Mouse (Mus musculus): Measurements from ENCODE around the gene Rptor. TPM values are rescaled to one million over a fixed set of nuclear protein-coding genes. Genes with fewer than 3 reads are reported as not detected.

Rptor gene
- polyA plus RNA-seq, 1 experiment from 2014 or later: 12.6 TPM

- Histone ChIP-seq H3K36me3 (ENCODE audit: control insufficient read depth, insufficient read depth, low read length) (peaks cover 21% of the 10 kb centered on the region), H3K27me3 (ENCODE audit: control insufficient read depth, insufficient read depth, low read length) (no peaks in the 10 kb centered on the region), H3K9me3 (ENCODE audit: control insufficient read depth, low read length) (no peaks in the 10 kb centered on the region), H3K27ac (ENCODE audit: low read depth, low read length) (peak within 1 kb of the TSS; percentile 56), H3K4me2 (ENCODE audit: low read depth) (peak within 1 kb of the TSS; percentile 98), H3K4me3 (ENCODE audit: low read depth, low read length) (peak within 1 kb of the TSS; percentile 90), H3K4me1 (ENCODE audit: control insufficient read depth, insufficient read depth, low read length) (peaks cover 16% of the 10 kb centered on the region), H3K9ac (ENCODE audit: low read length) (peak within 1 kb of the TSS; percentile 93)
- peak; percentile 77 for ATAC-seq (ENCODE audit: insufficient read depth, low FRiP score, low TSS enrichment)
- WGBS: under 1% methylated on average over 48 of the region's 48 CpGs
- peak; percentile 88 for DNase-seq (ENCODE audit: low spot score)
Observed at GRCm38 (mm10) chr11:119913291-119913934, 310.7 kb downstream of the Rptor start, which contains the start of gene Chmp6. Gene Chmp6 (plus strand): TSS chr11:119913441.

DNA sequence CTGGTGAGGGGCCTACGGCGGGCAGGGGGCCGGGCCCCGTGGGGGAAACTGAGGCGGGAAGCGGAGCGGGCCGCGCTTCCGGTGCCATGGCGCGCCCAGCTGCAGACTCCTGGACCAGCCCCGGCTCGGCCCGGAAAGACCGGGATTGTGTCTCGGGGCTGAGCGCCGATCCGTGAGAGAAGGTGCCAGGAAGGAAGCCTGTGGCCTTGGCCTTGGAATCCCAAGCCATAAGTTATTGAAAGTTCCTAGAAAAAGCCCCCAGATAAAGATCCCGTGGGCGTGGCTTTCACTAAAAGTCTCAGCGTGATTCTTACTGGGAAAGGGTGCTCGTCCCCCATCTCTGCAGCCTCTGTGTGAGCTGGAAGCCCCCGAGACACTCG, 311.2 kb downstream of the Rptor start:
- ATAC-seq (ENCODE audit: insufficient read depth, low FRiP score, low TSS enrichment) (no peak; the same call in 1 of the 2 replicates), DNase-seq (ENCODE audit: low spot score) (no peak)
- 0% methylated on average over 26 of the region's 26 CpGs for WGBS
- Histone ChIP-seq H3K4me3 (ENCODE audit: low read depth, low read length) (peak overlapping the region; percentile 90), H3K27me3 (ENCODE audit: control insufficient read depth, insufficient read depth, low read length) (no peaks in the 10 kb centered on the region), H3K9me3 (ENCODE audit: control insufficient read depth, low read length) (no peaks in the 10 kb centered on the region), H3K27ac (ENCODE audit: low read depth, low read length) (peak overlapping the region; percentile 56), H3K9ac (ENCODE audit: low read length) (peak overlapping the region; percentile 93), H3K36me3 (ENCODE audit: control insufficient read depth, insufficient read depth, low read length) (peaks cover 24% of the 10 kb centered on the region), H3K4me1 (ENCODE audit: control insufficient read depth, insufficient read depth, low read length) (peaks cover 16% of the 10 kb centered on the region), H3K4me2 (ENCODE audit: low read depth) (peak overlapping the region; percentile 98)

DNA sequence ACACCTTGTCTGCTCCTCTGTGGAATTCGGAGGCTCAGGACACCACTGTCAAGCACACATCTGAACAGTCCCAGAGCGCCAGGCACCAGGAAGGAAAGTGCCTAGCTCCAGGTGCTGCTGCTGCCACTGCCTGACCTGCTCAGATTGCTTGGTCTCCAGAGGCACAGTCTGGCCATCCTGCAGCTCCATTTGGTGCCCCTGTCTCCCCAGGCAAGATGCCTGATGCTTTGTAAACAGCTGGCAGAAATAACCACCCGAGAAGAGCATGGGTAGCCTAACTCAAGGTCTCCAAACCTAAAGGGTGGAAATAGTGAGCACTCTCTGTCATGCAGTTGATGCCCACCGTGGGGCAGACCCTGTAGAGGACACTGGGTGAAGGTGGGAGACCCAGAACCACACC, 311.7 kb downstream of the Rptor start:
- 30% methylated on average over 4 of the region's 4 CpGs for WGBS
- Histone ChIP-seq H3K36me3 (ENCODE audit: control insufficient read depth, insufficient read depth, low read length) (peaks cover 24% of the 10 kb centered on the region), H3K27me3 (ENCODE audit: control insufficient read depth, insufficient read depth, low read length) (no peaks in the 10 kb centered on the region)

DNA sequence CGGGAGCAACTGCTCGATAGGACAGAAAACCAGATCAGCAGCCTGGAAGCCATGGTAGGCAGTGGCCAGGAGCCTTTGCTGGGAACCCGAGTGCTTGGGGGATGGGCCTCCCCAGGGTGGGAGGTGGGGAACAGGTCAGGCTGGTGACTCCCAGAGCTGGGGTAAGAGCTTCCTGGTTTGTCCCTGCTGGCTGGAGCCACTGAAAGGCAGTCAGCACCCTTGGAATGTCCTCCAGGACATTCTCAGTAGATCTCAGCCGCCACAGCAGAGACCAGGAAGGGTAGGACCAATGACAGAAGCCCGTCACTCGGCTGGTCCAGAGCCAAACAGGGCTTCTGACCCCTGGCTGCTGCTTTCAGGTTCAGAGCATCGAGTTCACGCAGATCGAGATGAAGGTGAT, 313.0 kb downstream of the Rptor start:
- Histone ChIP-seq H3K4me1 (ENCODE audit: control insufficient read depth, insufficient read depth, low read length) (peaks cover 16% of the 10 kb centered on the region), H3K27me3 (ENCODE audit: control insufficient read depth, insufficient read depth, low read length) (no peaks in the 10 kb centered on the region), H3K9me3 (ENCODE audit: control insufficient read depth, low read length) (no peaks in the 10 kb centered on the region), H3K4me2 (ENCODE audit: low read depth) (no peak overlapping the region), H3K4me3 (ENCODE audit: low read depth, low read length) (no peak overlapping the region), H3K36me3 (ENCODE audit: control insufficient read depth, insufficient read depth, low read length) (peaks cover 24% of the 10 kb centered on the region), H3K27ac (ENCODE audit: low read depth, low read length) (no peak overlapping the region), H3K9ac (ENCODE audit: low read length) (no peak overlapping the region)
- DNase-seq (ENCODE audit: low spot score): no peak
- ATAC-seq (ENCODE audit: insufficient read depth, low FRiP score, low TSS enrichment): no peak
- 88% methylated on average over 9 of the region's 9 CpGs for WGBS

More for the DNA sequence above, 311.7 kb downstream of the Rptor start:
- DNase-seq (ENCODE audit: low spot score) (no peak), ATAC-seq (ENCODE audit: insufficient read depth, low FRiP score, low TSS enrichment) (no peak)
- peak overlapping the region; percentile 98 for H3K4me2 ChIP-seq (ENCODE audit: low read depth)
- H3K4me1 ChIP-seq (ENCODE audit: control insufficient read depth, insufficient read depth, low read length): peaks cover 16% of the 10 kb centered on the region
- peak overlapping the region; percentile 56; the same call in 1 of the 2 replicates for H3K27ac ChIP-seq (ENCODE audit: low read depth, low read length)
- H3K4me3 ChIP-seq (ENCODE audit: low read depth, low read length): peak overlapping the region; percentile 90
- H3K9me3 ChIP-seq (ENCODE audit: control insufficient read depth, low read length): no peaks in the 10 kb centered on the region
- peak overlapping the region; percentile 93 for H3K9ac ChIP-seq (ENCODE audit: low read length)

- Histone ChIP-seq H3K27me3 (ENCODE audit: control insufficient read depth, insufficient read depth, low read length) (no peaks in the 10 kb centered on the region), H3K4me1 (ENCODE audit: control insufficient read depth, insufficient read depth, low read length) (peaks cover 16% of the 10 kb centered on the region), H3K36me3 (ENCODE audit: control insufficient read depth, insufficient read depth, low read length) (peaks cover 24% of the 10 kb centered on the region)
Observed at GRCm38 (mm10) chr11:119916102-119916790, 313.5 kb downstream of the Rptor start.

GRCm38 (mm10) chr11:119916834-119917469, 314.2 kb downstream of the Rptor start:
- H3K27me3 ChIP-seq (ENCODE audit: control insufficient read depth, insufficient read depth, low read length): no peaks in the 10 kb centered on the region
- DNase-seq (ENCODE audit: low spot score): no peak
- H3K4me3 ChIP-seq (ENCODE audit: low read depth, low read length): no peak overlapping the region
- H3K27ac ChIP-seq (ENCODE audit: low read depth, low read length): no peak overlapping the region
- H3K9me3 ChIP-seq (ENCODE audit: control insufficient read depth, low read length): no peaks in the 10 kb centered on the region
- H3K36me3 ChIP-seq (ENCODE audit: control insufficient read depth, insufficient read depth, low read length): peaks cover 24% of the 10 kb centered on the region
- peaks cover 16% of the 10 kb centered on the region for H3K4me1 ChIP-seq (ENCODE audit: control insufficient read depth, insufficient read depth, low read length)
- no peak overlapping the region for H3K9ac ChIP-seq (ENCODE audit: low read length)
- H3K4me2 ChIP-seq (ENCODE audit: low read depth): no peak overlapping the region
- ATAC-seq (ENCODE audit: insufficient read depth, low FRiP score, low TSS enrichment): no peak
- WGBS: 96% methylated on average over 21 of the region's 21 CpGs

More at GRCm38 (mm10) chr11:119916102-119916790, 313.5 kb downstream of the Rptor start:
- Histone ChIP-seq H3K4me3 (ENCODE audit: low read depth, low read length) (no peak overlapping the region), H3K4me2 (ENCODE audit: low read depth) (no peak overlapping the region), H3K9me3 (ENCODE audit: control insufficient read depth, low read length) (no peaks in the 10 kb centered on the region), H3K9ac (ENCODE audit: low read length) (no peak overlapping the region), H3K27ac (ENCODE audit: low read depth, low read length) (no peak overlapping the region)
- ATAC-seq (ENCODE audit: insufficient read depth, low FRiP score, low TSS enrichment) (no peak), DNase-seq (ENCODE audit: low spot score) (no peak)
- WGBS: 92% methylated on average over 15 of the region's 15 CpGs

GRCm38 (mm10) chr11:119918521-119918920, 315.8 kb downstream of the Rptor start:
- Histone ChIP-seq H3K9me3 (ENCODE audit: control insufficient read depth, low read length) (no peaks in the 10 kb centered on the region), H3K36me3 (ENCODE audit: control insufficient read depth, insufficient read depth, low read length) (peaks cover 24% of the 10 kb centered on the region), H3K4me1 (ENCODE audit: control insufficient read depth, insufficient read depth, low read length) (peaks cover 10% of the 10 kb centered on the region), H3K27me3 (ENCODE audit: control insufficient read depth, insufficient read depth, low read length) (no peaks in the 10 kb centered on the region), H3K4me3 (ENCODE audit: low read depth, low read length) (no peak overlapping the region), H3K9ac (ENCODE audit: low read length) (no peak overlapping the region), H3K4me2 (ENCODE audit: low read depth) (no peak overlapping the region), H3K27ac (ENCODE audit: low read depth, low read length) (no peak overlapping the region)
- DNase-seq (ENCODE audit: low spot score): no peak
- no peak for ATAC-seq (ENCODE audit: insufficient read depth, low FRiP score, low TSS enrichment)
- WGBS: 88% methylated on average over 7 of the region's 7 CpGs

- WGBS: 94% methylated on average over 4 of the region's 4 CpGs
- no peak for ATAC-seq (ENCODE audit: insufficient read depth, low FRiP score, low TSS enrichment)
Observed at GRCm38 (mm10) chr11:119919432-119919831, 316.7 kb downstream of the Rptor start.

More at GRCm38 (mm10) chr11:119919432-119919831, 316.7 kb downstream of the Rptor start:
- Histone ChIP-seq H3K9me3 (ENCODE audit: control insufficient read depth, low read length) (no peaks in the 10 kb centered on the region), H3K4me2 (ENCODE audit: low read depth) (no peak overlapping the region), H3K36me3 (ENCODE audit: control insufficient read depth, insufficient read depth, low read length) (peaks cover 24% of the 10 kb centered on the region), H3K27ac (ENCODE audit: low read depth, low read length) (no peak overlapping the region), H3K9ac (ENCODE audit: low read length) (no peak overlapping the region), H3K27me3 (ENCODE audit: control insufficient read depth, insufficient read depth, low read length) (no peaks in the 10 kb centered on the region), H3K4me3 (ENCODE audit: low read depth, low read length) (no peak overlapping the region), H3K4me1 (ENCODE audit: control insufficient read depth, insufficient read depth, low read length) (peaks cover 7% of the 10 kb centered on the region)
- no peak for DNase-seq (ENCODE audit: low spot score)

Data from neural tube, embryonic 11.5 days (tissue).